Mouse (Mus musculus) brain, embryonic 14.5 days (tissue): ENCODE data around the gene Gm2310. TPM values are rescaled to one million over a fixed set of nuclear protein-coding genes. Genes with fewer than 3 reads are reported as not detected.

Source experiments
- DNase-seq: peaks from one replicate; pipeline ENCODE4 v3.0.0-alpha.2; 2011; ENCODE audit warnings: low read depth
- CTCF ChIP-seq: fragments of 200-500 bp; IDR thresholded peaks from 2 replicates; pipeline ENCODE4 v1.5.1; 2012; ENCODE audit warnings: inconsistent platforms, mild to moderate bottlenecking, moderate library complexity, borderline replicate concordance; ENCODE audit not compliant: insufficient read depth, insufficient read length; ENCODE audit errors: extremely low read depth
- POLR2A ChIP-seq: fragments of 200-500 bp; IDR thresholded peaks from 2 replicates; pipeline ENCODE4 v1.6.1; 2012; ENCODE audit warnings: mild to moderate bottlenecking, inconsistent platforms, borderline replicate concordance; ENCODE audit not compliant: poor library complexity, insufficient read depth, insufficient read length, severe bottlenecking; ENCODE audit errors: extremely low read depth
- polyA plus RNA-seq: library from polyadenylated mRNA; depleted of rRNA; stranded (reverse); fragments of >200 nt; gene quantifications from 2 replicates; pipeline ENCODE4 v1.2.3, GENCODE M21; 2012; rRNA removed

Gm2310 gene
- polyA plus RNA-seq, 1 experiment: not detected

GRCm38 (mm10) chr15:8469006-8469575, 50.7 kb downstream of the Gm2310 start:
- TF ChIP-seq CTCF: no peak
- TF ChIP-seq POLR2A: no peak
- no peak for DNase-seq

Other genes starting within 250 kb of the Gm2310 start
- 14.6 and 21.1 TPM in 2 replicates for gene Nipbl, start 75.5 kb downstream of the Gm2310 start, polyA plus RNA-seq
- gene Slc1a3, start 190.8 kb upstream of the Gm2310 start, polyA plus RNA-seq: 69.7 and 101 TPM in 2 replicates